Mouse (Mus musculus): ENCODE data around the gene Ssc4d.

The Ssc4d gene

GRCm38 (mm10) chr5:135993381-135993965 lies 19.1 kb upstream of the Ssc4d start:
- ChIA-PET POLR2A (interaction anchor here in 3 of 4 experiments (0.6 to 3.3 kb wide), 29 partner anchors 8 to 205 kb away, joined by 3 to 15 read pairs (median 5); partner anchors contain the start of genes Hspb1 (in 2 of the 3), Prkrip1 (in 1 of the 3), Upk3b (in 1 of the 3) and Ywhag (in 1 of the 3)), CTCF (interaction anchor here (0.6 to 6.2 kb wide), 14 partner anchors 9 to 1315 kb away, joined by 3 to 34 read pairs (median 6); partner anchors contain the start of genes Hspb1 (in 1 of the 4) and Zp3 (in 1 of the 4))

GRCm38 (mm10) chr5:135990601-135991000 lies 16.3 kb upstream of the Ssc4d start:
- ChIA-PET CTCF (interaction anchor here in 1 of 4 experiments (0.6 kb wide), 1 partner anchor 166 kb away, joined by 3 read pairs; no protein-coding TSS in a partner anchor), POLR2A (interaction anchor here in 1 of 4 experiments (0.6 kb wide), 1 partner anchor 788 kb away, joined by 3 read pairs; no protein-coding TSS in a partner anchor)

GRCm38 (mm10) chr5:135987248-135987647 lies 12.9 kb upstream of the Ssc4d start:
- ChIA-PET CTCF (interaction anchor here (0.5 to 2.5 kb wide), 39 partner anchors 11 to 396 kb away, joined by 3 to 11 read pairs (median 4); partner anchors contain the start of genes Mdh2 (in 1 of the 4) and Styxl1 (in 1 of the 4)), POLR2A (interaction anchor here (0.6 to 4.0 kb wide), 40 partner anchors 8 to 1348 kb away, joined by 3 to 25 read pairs (median 4); partner anchors contain the start of genes Ywhag (in 3 of the 4), Ssc4d (in 2 of the 4) and Hspb1 (in 1 of the 4))

GRCm38 (mm10) chr5:135984546-135985044 lies 10.3 kb upstream of the Ssc4d start:
- POLR2A ChIA-PET, result interaction anchor here in 3 of 4 experiments (0.5 to 4.0 kb wide), 20 partner anchors 8 to 1043 kb away, joined by 3 to 25 read pairs (median 4); partner anchors contain the start of genes Dtx2 (in 3 of the 3), Hspb1 (in 1 of the 3), Ssc4d (in 1 of the 3) and Ywhag (in 1 of the 3)
- CTCF ChIA-PET, result interaction anchor here (0.5 to 2.8 kb wide), 11 partner anchors 10 to 1310 kb away, joined by 3 to 17 read pairs (median 4); partner anchors contain the start of gene Dtx2 (in 2 of the 4)

- ChIA-PET CTCF (interaction anchor here (0.5 to 3.4 kb wide), 68 partner anchors 8 to 1342 kb away, joined by 3 to 34 read pairs (median 4); partner anchors contain the start of genes Dtx2 (in 4 of the 4), Hspb1 (in 1 of the 4), Rasa4 (in 1 of the 4) and Srrm3 (in 1 of the 4)), POLR2A (interaction anchor here in 3 of 4 experiments (0.7 to 6.0 kb wide), 26 partner anchors 10 to 204 kb away, joined by 3 to 34 read pairs (median 4); partner anchors contain the start of genes Dtx2 (in 3 of the 3), Hspb1 (in 1 of the 3), Mdh2 (in 1 of the 3) and Styxl1 (in 1 of the 3))
These were observed 8.1 kb upstream of the Ssc4d start for GRCm38 (mm10) chr5:135982398-135982797.

- ChIA-PET POLR2A (interaction anchor here in 3 of 4 experiments (0.5 to 6.0 kb wide), 15 partner anchors 8 to 365 kb away, joined by 3 to 34 read pairs (median 4); partner anchors contain the start of gene Ywhag (in 1 of the 3)), CTCF (interaction anchor here in 3 of 4 experiments (0.6 to 3.4 kb wide), 13 partner anchors 10 to 142 kb away, joined by 3 to 34 read pairs (median 3); partner anchors contain the start of genes Dtx2 (in 1 of the 3), Polr2j (in 1 of the 3) and Rasa4 (in 1 of the 3))
These were observed 5.6 kb upstream of the Ssc4d start, which contains the start of gene Zp3 for GRCm38 (mm10) chr5:135979904-135980303. TSS of gene Zp3 (plus strand) at chr5:135980099.

- ChIA-PET CTCF (interaction anchor here in 1 of 4 experiments (0.7 to 3.4 kb wide), 7 partner anchors 13 to 104 kb away, joined by 3 to 34 read pairs (median 4); partner anchors contain the start of genes Dtx2 and Rasa4), POLR2A (interaction anchor here in 2 of 4 experiments (1.1 to 6.0 kb wide), 8 partner anchors 16 to 136 kb away, joined by 3 to 34 read pairs (median 4); no protein-coding TSS in a partner anchor)
These were observed 5.0 kb upstream of the Ssc4d start for GRCm38 (mm10) chr5:135979381-135979780.

GRCm38 (mm10) chr5:135975893-135976668 lies 1.8 kb upstream of the Ssc4d start:
- CTCF ChIA-PET, result interaction anchor here in 1 of 4 experiments (0.7 to 1.3 kb wide), 3 partner anchors 11 to 172 kb away, joined by 3 to 4 read pairs (median 3); no protein-coding TSS in a partner anchor
- POLR2A ChIA-PET, result interaction anchor here in 3 of 4 experiments (0.6 to 4.6 kb wide), 12 partner anchors 9 to 76 kb away, joined by 3 to 25 read pairs (median 5); partner anchors contain the start of genes Dtx2 (in 1 of the 3) and Ywhag (in 1 of the 3)

- ChIA-PET POLR2A (interaction anchor here in 3 of 4 experiments (0.7 to 2.3 kb wide), 13 partner anchors 8 to 217 kb away, joined by 3 to 13 read pairs (median 6); partner anchors contain the start of gene Ywhag (in 2 of the 3)), CTCF (interaction anchor here (0.7 to 2.2 kb wide), 9 partner anchors 10 to 118 kb away, joined by 3 to 9 read pairs (median 4); no protein-coding TSS in a partner anchor)
These were observed 2.5 kb downstream of the Ssc4d start for GRCm38 (mm10) chr5:135971876-135972275.

GRCm38 (mm10) chr5:135970247-135970646 lies 4.1 kb downstream of the Ssc4d start:
- POLR2A ChIA-PET, result interaction anchor here in 3 of 4 experiments (0.7 to 0.8 kb wide), 4 partner anchors 25 to 39 kb away, joined by 3 to 6 read pairs (median 3); partner anchors contain the start of genes Dtx2 (in 1 of the 3) and Ywhag (in 1 of the 3)
- CTCF ChIA-PET, result interaction anchor here in 3 of 4 experiments (0.6 to 2.1 kb wide), 8 partner anchors 10 to 1420 kb away, joined by 3 to 7 read pairs (median 4); no protein-coding TSS in a partner anchor

- ChIA-PET CTCF (interaction anchor here (0.6 to 3.1 kb wide), 21 partner anchors 11 to 1335 kb away, joined by 3 to 27 read pairs (median 3); partner anchors contain the start of gene Ywhag (in 1 of the 4)), POLR2A (interaction anchor here in 3 of 4 experiments (0.6 to 2.5 kb wide), 7 partner anchors 11 to 134 kb away, joined by 3 to 11 read pairs (median 3); partner anchors contain the start of gene Zp3 (in 1 of the 3))
These were observed 5.5 kb downstream of the Ssc4d start for GRCm38 (mm10) chr5:135968781-135969180.

GRCm38 (mm10) chr5:135966866-135967265 lies 7.5 kb downstream of the Ssc4d start:
- POLR2A ChIA-PET, result interaction anchor here in 3 of 4 experiments (0.7 to 2.5 kb wide), 21 partner anchors 9 to 154 kb away, joined by 3 to 14 read pairs (median 5); partner anchors contain the start of genes Ywhag (in 2 of the 3), Dtx2 (in 1 of the 3) and Zp3 (in 1 of the 3)
- CTCF ChIA-PET, result interaction anchor here (0.6 to 3.1 kb wide), 19 partner anchors 9 to 286 kb away, joined by 3 to 27 read pairs (median 4); partner anchors contain the start of gene Rasa4 (in 1 of the 4)

GRCm38 (mm10) chr5:135965501-135965930 lies 8.8 kb downstream of the Ssc4d start:
- CTCF ChIA-PET, result interaction anchor here in 2 of 4 experiments (0.6 to 1.8 kb wide), 3 partner anchors 17 to 64 kb away, joined by 3 to 7 read pairs (median 6); no protein-coding TSS in a partner anchor

GRCm38 (mm10) chr5:135963280-135963627 lies 11.1 kb downstream of the Ssc4d start:
- POLR2A ChIA-PET, result interaction anchor here (0.5 to 12.6 kb wide), 74 partner anchors 8 to 1694 kb away, joined by 3 to 295 read pairs (median 6); partner anchors contain the start of genes Ywhag (in 4 of the 4), Dtx2 (in 2 of the 4), Hspb1 (in 2 of the 4) and Mdh2 (in 1 of the 4)
- CTCF ChIA-PET, result interaction anchor here in 3 of 4 experiments (0.7 to 2.1 kb wide), 20 partner anchors 9 to 174 kb away, joined by 3 to 32 read pairs (median 4); partner anchors contain the start of genes Hspb1 (in 1 of the 3) and Zp3 (in 1 of the 3)

More at GRCm38 (mm10) chr5:135965501-135965930, 8.8 kb downstream of the Ssc4d start:
- POLR2A ChIA-PET, result interaction anchor here in 3 of 4 experiments (1.0 to 12.6 kb wide), 10 partner anchors 14 to 62 kb away, joined by 3 to 295 read pairs (median 57); partner anchors contain the start of genes Ywhag (in 3 of the 3) and Zp3 (in 1 of the 3)

GRCm38 (mm10) chr5:135962492-135963279 lies 11.6 kb downstream of the Ssc4d start:
- POLR2A ChIA-PET, result interaction anchor here (0.5 to 12.6 kb wide), 156 partner anchors 9 to 1731 kb away, joined by 3 to 295 read pairs (median 5); partner anchors contain the start of genes Ywhag (in 4 of the 4), Dtx2 (in 3 of the 4), Hspb1 (in 3 of the 4) and Mdh2 (in 3 of the 4)
- CTCF ChIA-PET, result interaction anchor here (0.5 to 2.1 kb wide), 43 partner anchors 10 to 332 kb away, joined by 3 to 32 read pairs (median 4); partner anchors contain the start of genes Ywhag (in 2 of the 4), Dtx2 (in 1 of the 4), Hspb1 (in 1 of the 4) and Zp3 (in 1 of the 4)
